Mouse (Mus musculus): Measurements from ENCODE around the gene Ccdc88c. TPM values are rescaled to one million over a fixed set of nuclear protein-coding genes. Genes with fewer than 3 reads are reported as not detected.
"Not testable (repeated sequence)": the region's sequence is repeated elsewhere in the genome, so short reads cannot be mapped to it uniquely, and the experiment has no call there.

Gene Ccdc88c
- polyA plus RNA-seq, 1 experiment from 2014 or later = 5.4 TPM

- Histone ChIP-seq H3K4me1 (replicated peaks) (peaks cover 95% of the 10 kb centered on the region), H3K27ac (peak overlapping the region; percentile 77), H3K27me3 (no peaks in the 10 kb centered on the region), H3K4me2 (peak overlapping the region; percentile 45), H3K4me3 (replicated peaks) (no peak overlapping the region), H3K9ac (peak overlapping the region; percentile 55), H3K36me3 (peaks cover 16% of the 10 kb centered on the region), H3K9me3 (replicated peaks) (no peaks in the 10 kb centered on the region)
- DNase-seq (no peak), ATAC-seq (ENCODE audit: low read depth) (no peak)
- 44% methylated on average over 4 of the region's 4 CpGs for WGBS (ENCODE audit: insufficient replicate concordance)
Observed at GRCm38 (mm10) chr12:101015926-101016325, 12.9 kb downstream of the Ccdc88c start.

GRCm38 (mm10) chr12:101015165-101015560 is 13.7 kb downstream of the Ccdc88c start:
- H3K27me3 ChIP-seq = no peaks in the 10 kb centered on the region
- peak overlapping the region; percentile 77 for H3K27ac ChIP-seq
- peaks cover 9% of the 10 kb centered on the region for H3K36me3 ChIP-seq
- peak; percentile 71 for ATAC-seq (ENCODE audit: low read depth)
- 28% methylated on average over 11 of the region's 11 CpGs for WGBS (ENCODE audit: insufficient replicate concordance)
- H3K9me3 ChIP-seq (replicated peaks) = no peaks in the 10 kb centered on the region
- DNase-seq = no peak
- peak overlapping the region; percentile 55 for H3K9ac ChIP-seq
- H3K4me2 ChIP-seq = peak overlapping the region; percentile 45
- peaks cover 99% of the 10 kb centered on the region for H3K4me1 ChIP-seq (replicated peaks)
- peak overlapping the region; percentile 16; the same call in 1 of the 2 replicates for H3K4me3 ChIP-seq (replicated peaks)

GRCm38 (mm10) chr12:101014549-101015164 is 14.2 kb downstream of the Ccdc88c start:
- H3K27me3 ChIP-seq = no peaks in the 10 kb centered on the region
- WGBS (ENCODE audit: insufficient replicate concordance) = 51% methylated on average over 10 of the region's 10 CpGs
- DNase-seq (no peak), ATAC-seq (ENCODE audit: low read depth) (no peak)
- H3K9ac ChIP-seq = peak overlapping the region; percentile 55
- H3K4me3 ChIP-seq (replicated peaks) = 0 out of 2 replicates have a peak overlapping the region, but pooled peaks have one; percentile 16
- no peaks in the 10 kb centered on the region for H3K9me3 ChIP-seq (replicated peaks)
- H3K36me3 ChIP-seq = peaks cover 4% of the 10 kb centered on the region; the same call in 1 of the 2 replicates
- peak overlapping the region; percentile 45 for H3K4me2 ChIP-seq
- peak overlapping the region; percentile 77 for H3K27ac ChIP-seq
- peaks cover 99% of the 10 kb centered on the region for H3K4me1 ChIP-seq (replicated peaks)

- ATAC-seq (ENCODE audit: low read depth); H3K27me3 ChIP-seq; H3K9me3 ChIP-seq (replicated peaks); H3K27ac ChIP-seq; H3K4me2 ChIP-seq; DNase-seq; H3K36me3 ChIP-seq; H3K9ac ChIP-seq; H3K4me3 ChIP-seq (replicated peaks): not testable (repeated sequence)
- 84% methylated on average over 9 of the region's 9 CpGs for WGBS (ENCODE audit: insufficient replicate concordance)
- H3K4me1 ChIP-seq (replicated peaks) = peaks cover 99% of the 10 kb centered on the region
Observed at GRCm38 (mm10) chr12:101013668-101014067, 15.2 kb downstream of the Ccdc88c start.

GRCm38 (mm10) chr12:101013078-101013665 is 15.7 kb downstream of the Ccdc88c start:
- peaks cover 3% of the 10 kb centered on the region; the same call in 1 of the 2 replicates for H3K36me3 ChIP-seq
- H3K27me3 ChIP-seq = no peaks in the 10 kb centered on the region
- peaks cover 99% of the 10 kb centered on the region for H3K4me1 ChIP-seq (replicated peaks)
- H3K4me3 ChIP-seq (replicated peaks) = no peak overlapping the region
- H3K9ac ChIP-seq = no peak overlapping the region
- WGBS (ENCODE audit: insufficient replicate concordance) = 67% methylated on average over 8 of the region's 8 CpGs
- ATAC-seq (ENCODE audit: low read depth) (no peak), DNase-seq (no peak)
- H3K4me2 ChIP-seq = no peak overlapping the region
- H3K27ac ChIP-seq = 0 out of 2 replicates have a peak overlapping the region, but pooled peaks have one; percentile 13
- H3K9me3 ChIP-seq (replicated peaks) = no peaks in the 10 kb centered on the region

GRCm38 (mm10) chr12:101012197-101013077 is 16.4 kb downstream of the Ccdc88c start:
- DNase-seq (no peak), ATAC-seq (ENCODE audit: low read depth) (peak; percentile 24; the same call in 1 of the 2 replicates)
- Histone ChIP-seq H3K4me1 (replicated peaks) (peaks cover 99% of the 10 kb centered on the region), H3K4me3 (replicated peaks) (no peak overlapping the region), H3K9ac (peak overlapping the region; percentile 40), H3K9me3 (replicated peaks) (no peaks in the 10 kb centered on the region), H3K36me3 (peaks cover 3% of the 10 kb centered on the region; the same call in 1 of the 2 replicates), H3K27me3 (no peaks in the 10 kb centered on the region), H3K27ac (0 out of 2 replicates have a peak overlapping the region, but pooled peaks have one; percentile 13), H3K4me2 (peak overlapping the region; percentile 41)
- 35% methylated on average over 17 of the region's 17 CpGs for WGBS (ENCODE audit: insufficient replicate concordance)

GRCm38 (mm10) chr12:101011017-101011416 is 17.8 kb downstream of the Ccdc88c start:
- Histone ChIP-seq H3K4me2 (no peak overlapping the region), H3K4me3 (replicated peaks) (no peak overlapping the region), H3K9ac (0 out of 2 replicates have a peak overlapping the region, but pooled peaks have one; percentile 52), H3K36me3 (no peaks in the 10 kb centered on the region; the same call in 1 of the 2 replicates), H3K27me3 (no peaks in the 10 kb centered on the region), H3K27ac (peak overlapping the region; percentile 71), H3K9me3 (replicated peaks) (no peaks in the 10 kb centered on the region), H3K4me1 (replicated peaks) (peaks cover 99% of the 10 kb centered on the region)
- no peak for DNase-seq
- WGBS (ENCODE audit: insufficient replicate concordance) = 78% methylated on average over 7 of the region's 7 CpGs
- no peak for ATAC-seq (ENCODE audit: low read depth)

GRCm38 (mm10) chr12:101010148-101010920 is 18.5 kb downstream of the Ccdc88c start:
- no peaks in the 10 kb centered on the region for H3K27me3 ChIP-seq
- H3K4me1 ChIP-seq (replicated peaks) = peaks cover 99% of the 10 kb centered on the region
- ATAC-seq (ENCODE audit: low read depth) (peak; percentile 66), DNase-seq (no peak)
- H3K9me3 ChIP-seq (replicated peaks) = no peaks in the 10 kb centered on the region
- no peaks in the 10 kb centered on the region; the same call in 1 of the 2 replicates for H3K36me3 ChIP-seq
- peak overlapping the region; percentile 52 for H3K4me2 ChIP-seq
- no peak overlapping the region; the same call in 1 of the 2 replicates for H3K4me3 ChIP-seq (replicated peaks)
- peak overlapping the region; percentile 71 for H3K27ac ChIP-seq
- peak overlapping the region; percentile 52 for H3K9ac ChIP-seq
- 35% methylated on average over 10 of the region's 10 CpGs for WGBS (ENCODE audit: insufficient replicate concordance)

- Histone ChIP-seq H3K4me2 (no peak overlapping the region), H3K36me3 (no peaks in the 10 kb centered on the region; the same call in 1 of the 2 replicates), H3K4me3 (replicated peaks) (no peak overlapping the region), H3K9me3 (replicated peaks) (no peaks in the 10 kb centered on the region), H3K9ac (no peak overlapping the region; the same call in 1 of the 2 replicates), H3K27ac (peak overlapping the region; percentile 71), H3K27me3 (no peaks in the 10 kb centered on the region), H3K4me1 (replicated peaks) (peaks cover 94% of the 10 kb centered on the region)
- WGBS (ENCODE audit: insufficient replicate concordance) = 72% methylated on average over 4 of the region's 4 CpGs
- no peak for ATAC-seq (ENCODE audit: low read depth)
- no peak for DNase-seq
Observed at GRCm38 (mm10) chr12:101009225-101009624, 19.6 kb downstream of the Ccdc88c start.

GRCm38 (mm10) chr12:101008648-101009047 is 20.2 kb downstream of the Ccdc88c start:
- Histone ChIP-seq H3K27ac (peak overlapping the region; percentile 71), H3K9me3 (replicated peaks) (no peaks in the 10 kb centered on the region), H3K27me3 (no peaks in the 10 kb centered on the region), H3K4me1 (replicated peaks) (peaks cover 91% of the 10 kb centered on the region), H3K9ac (peak overlapping the region; percentile 30; the same call in 1 of the 2 replicates), H3K4me2 (peak overlapping the region; percentile 17; the same call in 1 of the 2 replicates), H3K36me3 (no peaks in the 10 kb centered on the region; the same call in 1 of the 2 replicates), H3K4me3 (replicated peaks) (no peak overlapping the region)
- ATAC-seq (ENCODE audit: low read depth) (0 out of 2 replicates have a peak, but pooled peaks have one; percentile 47), DNase-seq (no peak)
- WGBS (ENCODE audit: insufficient replicate concordance) = 54% methylated on average over 4 of the region's 4 CpGs

Data from liver, embryonic 13.5 days (tissue).